Mouse (Mus musculus) bone marrow macrophage, adult 2 months (primary cell): ENCODE measurements around the gene Ptbp2. TPM values are rescaled to one million over a fixed set of nuclear protein-coding genes. Genes with fewer than 3 reads are reported as not detected.

Experiments used
- H3K27ac ChIP-seq: 2 replicates; pipeline ENCODE4 v1.5.1; 2012; ENCODE audit warnings: low read depth, low read length; ENCODE audit not compliant: insufficient read depth
- H3K4me1 ChIP-seq: 2 replicates; pipeline ENCODE4 v1.6.1; 2012; ENCODE audit warnings: low read length; ENCODE audit not compliant: control insufficient read depth, insufficient read depth
- H3K4me3 ChIP-seq: 2 replicates; pipeline ENCODE4 v1.5.1; 2012; ENCODE audit warnings: mild to moderate bottlenecking, low read length, moderate library complexity; ENCODE audit not compliant: insufficient read depth
- CTCF ChIP-seq: IDR thresholded peaks from 2 replicates; pipeline ENCODE4 v1.5.1; 2012; ENCODE audit warnings: low read depth, mild to moderate bottlenecking, low read length, moderate library complexity
- POLR2A ChIP-seq: IDR thresholded peaks from 2 replicates; pipeline ENCODE4 v1.6.1; 2012; ENCODE audit warnings: mild to moderate bottlenecking, low read depth, low read length, borderline replicate concordance
- polyA plus RNA-seq: library from polyadenylated mRNA; stranded (reverse); fragments of >200 nt; gene quantifications from 2 replicates; pipeline ENCODE4 v1.2.4, GENCODE M21; 2012; ENCODE audit not compliant: missing spikeins, insufficient read depth, insufficient read length

Gene Ptbp2
- polyA plus RNA-seq, result 36.7 and 41.8 TPM in 2 replicates

DNA sequence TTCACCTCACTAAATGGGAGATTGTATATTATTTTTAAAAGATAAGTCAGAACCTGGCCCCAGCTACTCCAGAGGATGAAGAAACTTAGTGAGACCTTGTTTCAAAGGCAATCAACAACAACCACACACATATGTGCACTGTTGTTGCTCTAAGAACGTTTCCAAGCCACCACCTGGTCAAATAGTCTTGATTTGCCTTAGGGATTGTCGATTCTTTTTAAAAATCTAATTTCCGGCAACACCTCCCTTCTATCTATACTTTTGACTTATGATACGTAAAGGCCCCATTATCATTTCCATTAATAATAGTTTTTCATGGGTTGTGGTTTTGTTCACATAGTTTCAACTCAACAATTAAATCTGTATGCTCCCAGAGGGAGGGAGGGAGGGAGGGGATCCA, at the start of gene Ptbp2:
Ptbp2 (minus strand) TSS at position 101 of the 400 bp plus-strand sequence.
- peaks cover 3% of the 10 kb centered on the region for H3K4me1 ChIP-seq
- no peak for TF ChIP-seq CTCF
- TF ChIP-seq POLR2A, result no peak
- peak within 1 kb of the TSS; percentile 28; the same call in 1 of the 2 replicates for H3K27ac ChIP-seq
- H3K4me3 ChIP-seq, result peak within 1 kb of the TSS; percentile 94

DNA sequence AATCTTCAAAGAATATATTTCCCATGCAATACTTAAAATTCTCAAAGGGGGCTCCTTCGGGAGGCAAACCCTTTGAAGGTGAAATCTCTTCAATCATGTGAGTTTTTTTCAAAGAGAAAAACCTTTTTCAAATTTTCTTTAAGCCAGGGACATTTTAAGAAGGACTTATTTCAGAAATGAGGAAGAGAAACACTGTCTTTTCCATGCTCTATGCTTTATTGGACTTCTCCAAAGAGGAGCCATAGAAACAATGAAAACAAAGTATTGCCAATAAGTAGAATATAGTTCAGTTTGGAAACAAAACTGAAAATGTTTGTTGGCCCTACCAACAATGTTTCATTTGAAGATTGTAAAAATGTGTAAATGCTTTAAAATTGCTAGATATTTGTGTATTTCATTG, 30.4 kb upstream of the Ptbp2 start:
- TF ChIP-seq CTCF, result no peak
- TF ChIP-seq POLR2A, result no peak
- Histone ChIP-seq H3K27ac (no peak overlapping the region), H3K4me3 (no peak overlapping the region), H3K4me1 (no peaks in the 10 kb centered on the region)

DNA sequence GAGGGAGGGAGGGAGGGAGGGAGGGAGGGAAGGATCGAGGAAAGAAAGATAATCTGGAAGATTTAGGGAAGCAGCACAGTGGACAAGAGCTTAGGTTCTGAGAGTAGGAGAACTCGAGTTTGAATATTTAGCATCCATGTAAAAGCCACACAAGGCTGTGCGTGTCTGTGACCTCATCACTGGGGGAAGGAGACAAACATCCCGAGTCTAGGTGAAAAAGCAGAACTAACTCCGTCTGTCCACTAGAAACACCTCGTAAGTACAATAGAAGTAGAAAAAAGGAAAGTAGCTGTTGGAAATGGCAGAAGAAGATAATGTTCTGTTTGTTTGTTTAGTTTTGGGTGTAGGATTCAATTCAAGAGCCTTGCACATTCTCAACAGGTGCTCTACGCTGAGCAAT, 21.9 kb upstream of the Ptbp2 start:
- TF ChIP-seq POLR2A, result no peak
- no peak for TF ChIP-seq CTCF
- Histone ChIP-seq H3K4me3 (no peak overlapping the region), H3K27ac (no peak overlapping the region), H3K4me1 (no peaks in the 10 kb centered on the region)

DNA sequence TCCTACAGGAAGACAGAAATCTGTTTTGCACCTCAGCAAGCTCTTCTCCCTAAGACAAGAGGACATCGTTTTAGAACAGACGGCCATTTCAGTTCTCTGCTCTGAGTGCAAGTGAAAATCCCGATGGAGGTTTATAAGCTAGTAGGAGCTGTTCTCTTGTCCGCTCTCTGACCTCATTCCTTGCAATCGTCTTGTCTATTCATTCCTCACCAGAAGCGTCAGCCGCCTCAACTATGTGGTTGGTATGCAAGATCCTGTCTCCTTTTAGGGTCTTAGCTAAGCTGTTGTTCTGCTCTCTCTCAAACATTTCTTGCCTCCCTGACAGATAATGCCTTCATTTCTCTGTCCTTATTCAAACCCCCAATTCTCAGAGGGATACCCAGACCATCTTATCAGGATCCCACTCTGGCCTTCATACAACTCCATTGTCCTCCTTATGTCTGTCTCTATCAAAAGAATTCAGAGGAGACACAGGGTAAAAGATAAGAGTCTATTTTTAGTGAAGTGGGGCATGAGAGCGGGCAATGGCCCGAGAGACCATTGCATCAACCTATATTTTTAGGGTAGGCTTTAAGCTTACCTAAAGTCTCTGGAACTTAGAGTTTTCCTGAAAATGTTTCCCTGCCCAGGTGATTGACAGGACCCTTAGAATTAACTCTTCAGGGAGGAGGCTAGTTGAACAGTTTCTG, 10.6 kb upstream of the Ptbp2 start:
- H3K4me1 ChIP-seq, result no peaks in the 10 kb centered on the region
- H3K4me3 ChIP-seq, result no peak overlapping the region
- no peak overlapping the region for H3K27ac ChIP-seq
- TF ChIP-seq CTCF (no peak), POLR2A (no peak)

DNA sequence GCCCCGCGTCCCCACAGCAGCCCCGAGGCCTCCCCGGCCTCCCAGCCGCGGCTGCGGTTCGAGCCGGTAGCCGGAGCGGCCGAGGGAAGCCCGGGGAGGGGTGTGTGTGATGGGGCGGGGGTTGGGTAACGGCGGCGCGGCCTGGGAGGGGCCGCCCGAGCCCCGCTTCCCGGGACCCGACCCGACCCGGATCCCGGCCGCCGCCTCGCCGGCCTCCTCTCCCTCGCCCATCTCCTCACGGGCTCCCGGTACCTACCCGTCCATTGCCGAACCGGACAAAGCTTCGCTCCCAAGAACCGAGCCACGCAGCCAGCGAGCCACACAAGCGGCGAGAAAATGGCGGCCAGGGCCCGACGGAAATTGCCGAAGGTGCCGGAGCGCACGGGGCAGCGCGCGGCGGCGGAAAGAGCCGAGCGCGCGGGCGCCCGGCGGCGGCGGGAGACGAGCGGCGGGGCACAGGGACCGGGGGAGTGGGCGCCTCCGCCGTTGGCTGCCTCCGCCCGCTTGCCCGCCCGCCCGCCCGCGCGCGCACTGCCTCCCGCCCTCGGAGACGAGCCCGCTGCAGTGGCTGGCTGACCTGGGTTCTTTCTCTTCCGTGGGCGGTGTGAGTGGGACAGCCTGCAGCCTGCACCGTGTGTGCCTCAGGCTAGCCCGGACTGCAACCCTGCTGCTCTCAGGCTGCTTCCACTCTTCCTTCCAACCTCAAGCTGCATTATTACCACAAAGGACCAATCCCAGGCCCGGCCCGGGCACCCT, 1.1 kb downstream of the Ptbp2 start:
- Histone ChIP-seq H3K4me3 (peak overlapping the region; percentile 94), H3K27ac (peak overlapping the region; percentile 86), H3K4me1 (peaks cover 11% of the 10 kb centered on the region)
- TF ChIP-seq CTCF (no peak), POLR2A (no peak)

DNA sequence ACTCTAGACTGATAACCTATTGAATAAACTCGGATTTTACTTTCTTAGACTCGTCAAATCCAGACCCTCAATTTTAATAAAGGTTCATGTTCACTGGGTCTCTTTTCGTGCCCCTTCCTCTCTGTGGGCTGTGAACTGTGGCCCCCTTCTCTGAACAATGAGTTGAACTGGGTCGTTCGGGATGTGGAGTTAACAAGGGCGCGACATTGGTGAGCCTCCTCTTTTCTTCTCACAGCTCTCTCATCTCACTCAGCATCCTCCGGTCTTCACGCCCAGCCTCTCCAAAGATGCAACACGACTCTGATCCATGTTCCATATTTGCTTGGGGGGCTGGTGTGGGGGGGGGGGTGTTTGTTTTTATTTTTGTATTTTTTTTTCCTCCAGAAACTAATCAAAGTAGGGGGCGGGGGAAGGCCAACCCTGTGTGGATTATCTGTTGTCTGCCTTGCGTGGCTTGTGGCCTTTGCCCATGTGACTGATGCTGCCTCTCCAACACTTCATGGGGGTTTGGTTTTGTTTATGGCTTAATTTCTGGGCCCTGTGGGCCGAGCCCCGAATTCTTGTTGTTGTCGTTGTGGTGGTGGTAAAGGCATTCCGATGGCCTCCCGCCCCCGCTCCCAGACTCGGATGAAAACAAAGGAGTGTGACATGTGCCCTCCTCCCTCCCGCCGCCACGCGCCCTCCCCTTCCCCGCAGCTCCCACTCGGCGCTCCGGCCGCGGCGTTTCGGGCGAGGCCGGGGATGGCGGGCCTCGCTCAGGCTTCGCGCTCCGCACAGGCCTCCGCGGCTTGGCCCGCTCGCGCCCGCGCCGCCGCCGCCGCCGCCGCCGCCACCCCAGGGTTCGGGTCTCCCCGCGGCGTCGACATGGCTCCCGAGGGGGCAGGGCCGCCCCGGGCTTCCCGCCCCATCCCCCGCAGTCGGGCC, 2.0 kb downstream of the Ptbp2 start:
- H3K4me1 ChIP-seq, result peaks cover 13% of the 10 kb centered on the region
- peak overlapping the region; percentile 86 for H3K27ac ChIP-seq
- H3K4me3 ChIP-seq, result peak overlapping the region; percentile 94
- no peak for TF ChIP-seq CTCF
- TF ChIP-seq POLR2A, result no peak

DNA sequence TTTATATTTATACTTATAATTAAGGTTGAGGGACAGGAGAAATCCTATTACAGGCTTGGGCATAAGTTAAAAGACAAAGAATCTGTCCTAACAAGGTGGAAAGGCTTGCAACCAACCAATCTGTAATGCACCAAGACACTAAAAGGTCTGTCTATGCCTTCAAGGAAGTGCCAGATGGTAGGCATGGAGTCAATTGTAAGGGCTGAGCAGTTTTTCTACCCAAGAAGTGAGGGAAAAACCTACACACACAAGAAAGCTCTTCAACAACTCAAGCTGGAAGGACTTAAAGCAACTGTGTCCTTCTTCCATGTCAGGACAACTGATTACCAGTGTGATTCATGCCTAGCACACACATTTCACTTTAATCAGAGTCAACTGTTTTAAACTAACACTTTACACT, 3.4 kb downstream of the Ptbp2 start:
- Histone ChIP-seq H3K4me1 (peaks cover 16% of the 10 kb centered on the region), H3K4me3 (no peak overlapping the region), H3K27ac (peak overlapping the region; percentile 34)
- TF ChIP-seq POLR2A (no peak), CTCF (no peak)

DNA sequence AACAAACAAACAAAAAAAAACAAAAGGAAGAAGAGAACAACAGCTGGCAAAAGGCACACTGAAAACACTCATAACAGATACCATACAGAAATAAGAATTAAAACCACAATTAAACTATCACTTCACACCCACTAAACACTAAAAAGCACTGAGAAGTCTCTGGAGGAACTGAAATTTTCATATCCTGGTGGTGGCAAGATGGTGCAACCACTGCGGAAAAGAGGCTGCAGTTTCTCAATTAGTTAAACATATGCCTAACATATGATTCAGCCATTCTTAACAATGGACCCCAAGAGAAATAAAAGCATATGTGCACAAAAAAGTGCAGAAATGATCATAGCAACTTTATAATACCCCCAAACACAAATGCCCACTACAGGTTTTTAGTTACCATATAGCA, 5.0 kb downstream of the Ptbp2 start:
- H3K4me3 ChIP-seq, result no peak overlapping the region
- H3K4me1 ChIP-seq, result peaks cover 18% of the 10 kb centered on the region
- no peak for TF ChIP-seq CTCF
- TF ChIP-seq POLR2A, result no peak
- peak overlapping the region; percentile 74 for H3K27ac ChIP-seq

DNA sequence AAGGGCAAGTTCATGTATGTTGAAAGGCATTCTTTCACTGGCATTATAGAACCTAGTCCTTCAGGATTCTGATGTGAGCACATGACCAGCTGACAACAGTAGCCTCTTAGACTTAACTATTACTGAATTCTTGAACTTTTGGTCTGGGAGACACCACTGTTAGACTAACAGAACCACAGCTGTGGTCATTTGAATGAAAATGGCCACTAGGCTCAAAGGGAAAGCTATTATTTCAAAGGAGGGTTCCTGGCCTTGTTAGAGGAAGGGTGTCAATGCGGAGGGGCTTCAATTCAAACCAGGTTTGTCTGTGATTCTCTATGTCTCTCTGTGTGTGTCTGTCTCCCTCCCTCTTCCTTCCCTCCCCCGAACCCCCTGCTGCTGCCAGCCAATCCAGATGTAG, 5.8 kb downstream of the Ptbp2 start:
- peaks cover 19% of the 10 kb centered on the region for H3K4me1 ChIP-seq
- no peak overlapping the region for H3K4me3 ChIP-seq
- H3K27ac ChIP-seq, result peak overlapping the region; percentile 68; the same call in 1 of the 2 replicates
- TF ChIP-seq CTCF, result no peak
- TF ChIP-seq POLR2A, result no peak

DNA sequence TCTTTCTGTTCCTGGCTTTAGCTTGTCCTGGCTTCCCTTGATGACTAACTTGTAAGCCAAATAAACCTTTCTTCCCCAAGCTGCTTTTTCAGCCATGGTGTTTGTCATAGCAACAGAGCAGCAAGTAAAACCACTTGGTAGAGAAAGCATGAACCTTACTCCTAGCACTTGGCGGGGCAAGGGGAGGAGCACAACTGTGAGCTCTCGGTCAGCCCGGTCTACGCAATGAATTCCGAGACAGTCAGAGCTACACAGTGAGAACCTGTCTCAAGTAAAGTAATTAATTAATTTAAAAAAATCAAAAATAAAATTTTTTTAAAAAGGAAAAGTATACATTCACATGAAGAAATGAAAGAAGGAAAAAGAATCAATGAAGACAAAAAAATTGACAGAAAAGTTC, 8.1 kb downstream of the Ptbp2 start:
- TF ChIP-seq CTCF, result no peak
- no peak for TF ChIP-seq POLR2A
- no peak overlapping the region for H3K4me3 ChIP-seq
- H3K4me1 ChIP-seq, result peaks cover 27% of the 10 kb centered on the region
- H3K27ac ChIP-seq, result no peak overlapping the region
